Mouse (Mus musculus) heart, postnatal 4 days (tissue): ENCODE measurements around the gene Pde7b. TPM values are rescaled to one million over a fixed set of nuclear protein-coding genes. Genes with fewer than 3 reads are reported as not detected.
A peak's percentile ranks its signal among the peaks of the same experiment; 100 is the strongest.

Experiments used
- DNase-seq: peaks from one replicate; pipeline ENCODE4 v3.0.0; 2021
- total RNA-seq, 2 experiments: library from RNA; stranded (reverse); gene quantifications; 2 replicates each; pipeline ENCODE4 v1.2.3; 2021

Pde7b gene
- 10 to 100 TPM; 26.5 to 26.8 TPM for total RNA-seq

DNA sequence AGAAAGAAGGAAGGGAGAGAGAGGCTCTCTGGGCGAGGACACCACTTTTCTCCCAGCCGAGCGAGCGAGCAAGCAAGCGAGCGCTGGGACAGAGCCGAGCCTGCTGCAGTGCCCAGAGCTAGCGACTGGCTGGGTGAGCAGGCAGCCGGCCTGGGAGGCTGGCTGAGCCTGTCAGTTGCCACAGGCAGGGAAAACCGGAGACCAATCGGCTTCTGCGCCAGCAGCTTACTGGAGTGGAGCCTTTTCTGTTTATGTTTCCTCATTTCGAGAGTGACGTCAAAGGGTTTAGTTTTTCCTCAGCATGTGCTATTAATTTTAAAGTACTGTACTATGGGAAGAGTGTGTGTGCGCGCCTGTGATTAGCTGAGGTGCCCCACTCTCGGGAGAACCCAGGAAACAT lies at the start of gene Pde7b:
Pde7b (minus strand) TSS at position 173 of the 400 bp plus-strand sequence.
- peak; percentile 87 for DNase-seq

DNA sequence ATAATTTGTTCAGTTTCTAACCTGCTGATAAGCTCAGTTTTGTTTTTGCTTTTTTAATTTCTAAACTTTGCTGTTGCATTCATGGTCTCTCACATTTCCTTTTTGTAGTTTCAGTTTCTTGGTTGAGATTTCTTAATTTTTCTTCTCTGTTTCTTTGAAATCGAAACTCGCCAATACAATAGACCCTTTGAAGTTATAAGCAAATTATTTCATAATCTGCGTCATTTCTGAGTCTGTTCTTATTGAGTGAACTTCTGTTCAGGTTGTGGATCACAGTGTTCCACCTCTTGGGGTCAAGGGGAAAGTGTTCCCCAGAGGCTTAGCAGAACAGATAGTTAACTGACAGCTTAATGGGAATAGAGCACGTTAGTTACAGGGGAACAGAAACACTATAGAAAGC lies 47.2 kb upstream of the Pde7b start:
- no peak for DNase-seq

DNA sequence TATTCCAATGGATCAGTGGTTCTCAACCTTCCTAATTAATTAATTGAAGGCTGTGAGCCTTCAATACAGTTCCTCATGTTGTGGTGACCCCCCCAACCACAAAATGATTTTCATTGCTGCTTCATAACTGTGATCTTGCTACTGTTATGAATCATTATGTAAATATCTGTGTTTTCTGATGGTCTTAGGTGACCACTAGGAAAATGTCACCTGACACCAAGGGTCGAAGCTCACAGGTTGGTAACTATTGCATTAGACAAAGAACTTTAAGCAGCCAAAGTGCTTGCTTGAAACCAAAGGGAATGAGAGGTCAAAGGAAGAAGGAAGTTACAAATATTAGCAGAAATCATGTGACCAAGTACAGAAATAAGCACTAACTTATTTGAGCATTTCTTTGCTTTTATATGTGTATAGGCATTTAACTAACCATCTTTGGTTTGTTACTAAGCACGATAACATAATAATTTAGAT lies 45.6 kb upstream of the Pde7b start:
- DNase-seq, result no peak

DNA sequence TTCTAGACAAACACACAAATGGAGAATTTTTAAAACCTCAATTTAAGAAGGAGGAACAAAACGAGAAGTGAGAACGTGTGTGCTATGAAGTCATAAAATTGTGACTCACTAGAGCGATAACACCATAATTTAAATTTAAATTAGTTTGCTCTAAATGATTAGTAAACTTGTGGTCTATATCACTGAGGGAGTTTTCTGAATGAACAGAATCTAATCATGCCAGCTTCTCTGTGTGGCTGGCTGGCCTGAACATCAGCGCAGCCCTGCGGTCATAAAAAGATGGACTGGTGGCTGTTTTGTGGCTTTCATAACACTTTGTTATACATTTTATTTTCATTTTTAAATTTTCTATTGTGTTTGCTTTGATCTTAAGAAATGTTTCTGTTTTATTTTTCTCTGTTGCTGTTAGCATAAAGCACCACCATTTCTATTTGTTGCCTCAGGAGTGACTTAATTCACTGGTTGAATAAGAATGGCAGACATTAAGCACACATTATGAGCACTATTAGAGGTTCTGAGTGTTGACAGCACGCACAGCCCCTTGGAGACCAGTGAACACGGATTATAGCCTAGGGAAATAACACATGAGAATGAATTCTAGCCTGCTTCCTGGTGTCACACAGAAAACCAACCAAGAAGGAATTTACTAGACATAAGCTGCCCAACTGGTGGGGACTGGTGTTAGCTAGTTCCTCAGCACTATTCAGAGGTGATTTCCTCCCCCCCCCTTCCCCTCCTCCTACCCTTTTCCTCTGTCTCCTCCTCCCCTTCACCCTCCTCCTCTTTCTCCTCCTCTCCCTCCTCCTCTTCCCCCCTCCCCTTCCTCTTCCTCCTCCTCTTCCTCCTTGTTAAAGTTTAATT lies 44.9 kb upstream of the Pde7b start:
- DNase-seq, result no peak

DNA sequence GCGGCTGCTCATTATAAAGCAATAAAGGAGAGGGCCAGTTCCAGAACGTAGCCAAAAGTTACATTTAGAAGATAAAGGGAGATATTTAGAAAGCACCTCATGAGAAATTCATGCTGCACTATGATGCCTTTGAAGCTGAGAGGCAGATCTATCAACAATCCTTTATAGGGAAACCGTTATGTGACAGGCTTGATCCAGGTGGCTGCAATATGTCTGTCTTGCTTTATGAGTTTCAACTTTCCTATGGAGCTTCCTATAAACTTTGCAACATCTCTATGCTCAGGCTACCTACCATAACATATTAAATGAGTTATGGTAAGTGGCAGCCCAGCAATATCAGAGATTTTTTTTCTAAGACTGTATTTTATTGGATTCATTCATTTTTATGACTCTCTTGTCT lies 39.5 kb upstream of the Pde7b start:
- DNase-seq, result no peak

DNA sequence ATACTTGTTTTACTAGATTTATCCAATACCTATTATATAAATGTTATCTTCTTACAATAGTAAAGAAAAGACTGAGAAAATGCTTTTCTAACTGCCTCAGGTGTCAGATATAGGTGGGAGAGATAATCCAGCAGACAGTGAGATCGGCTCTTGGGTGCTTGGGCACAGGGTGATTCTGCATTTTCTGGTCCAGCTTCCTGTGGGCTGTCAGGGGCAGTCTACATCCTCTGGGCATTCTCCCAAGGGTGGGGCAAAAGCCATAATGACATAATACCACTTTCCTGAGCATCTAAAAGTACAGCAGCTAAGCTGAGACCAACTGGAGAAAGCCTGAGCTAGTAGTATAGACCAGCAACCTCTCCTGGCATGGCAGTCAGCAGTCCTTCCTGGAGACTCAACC lies 34.1 kb upstream of the Pde7b start:
- no peak for DNase-seq

DNA sequence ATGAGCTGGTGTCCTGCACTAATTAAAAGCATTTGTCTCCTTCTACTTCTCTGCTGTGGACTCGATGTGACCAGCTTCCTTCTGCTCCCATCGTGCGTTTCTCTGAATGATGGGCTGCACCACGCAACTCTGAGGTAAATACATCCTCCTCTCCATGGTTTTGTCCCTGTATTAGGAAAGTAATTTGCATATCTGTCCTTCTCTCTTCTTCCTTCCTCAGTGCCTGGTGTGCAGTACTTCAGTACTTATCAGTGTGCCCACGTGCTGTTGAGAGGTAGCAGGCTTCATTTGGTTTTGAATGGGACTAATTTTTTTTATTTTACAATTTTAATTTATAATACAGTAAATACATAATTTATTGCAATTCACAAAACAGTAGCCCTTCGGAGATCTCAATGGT lies 33.4 kb upstream of the Pde7b start:
- DNase-seq, result no peak

DNA sequence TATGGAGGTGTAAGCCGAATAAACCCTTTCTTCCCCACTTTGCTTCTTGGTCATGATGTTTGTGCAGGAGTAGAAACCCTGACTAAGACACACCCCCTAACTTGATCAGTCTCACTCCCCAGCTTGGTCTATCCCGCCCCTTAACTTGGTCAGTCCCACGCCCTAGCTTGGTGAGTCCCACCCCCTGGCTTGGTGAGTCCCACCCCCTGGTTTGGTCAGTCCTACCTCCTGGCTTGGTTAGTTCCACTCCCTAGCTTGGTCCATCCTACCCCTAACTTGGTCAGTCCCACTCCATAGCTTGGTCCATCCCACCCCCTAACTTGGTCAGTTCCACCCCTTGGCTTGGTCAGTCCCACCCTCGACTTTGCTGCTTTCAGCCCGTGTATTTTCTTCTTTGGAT lies 31.3 kb upstream of the Pde7b start:
- DNase-seq, result no peak

DNA sequence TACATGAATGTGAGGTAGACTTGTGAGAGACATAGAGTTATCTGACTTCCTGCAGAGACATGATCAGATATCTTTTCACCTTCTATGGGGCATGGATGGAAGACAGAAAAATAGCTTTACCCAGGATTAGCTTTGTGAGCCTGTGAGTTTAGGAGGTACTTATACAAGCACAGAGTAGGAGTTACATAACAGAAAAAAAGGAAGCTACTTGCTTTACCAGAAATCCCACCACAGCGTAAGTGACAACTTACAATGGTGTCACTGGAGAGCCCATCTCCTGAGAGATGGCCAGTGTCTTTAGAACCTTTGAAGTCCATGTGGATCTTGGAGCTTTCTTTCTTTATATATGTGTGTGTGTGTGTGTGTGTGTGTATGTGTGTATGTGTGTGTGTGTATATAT lies 28.0 kb upstream of the Pde7b start:
- no peak for DNase-seq

DNA sequence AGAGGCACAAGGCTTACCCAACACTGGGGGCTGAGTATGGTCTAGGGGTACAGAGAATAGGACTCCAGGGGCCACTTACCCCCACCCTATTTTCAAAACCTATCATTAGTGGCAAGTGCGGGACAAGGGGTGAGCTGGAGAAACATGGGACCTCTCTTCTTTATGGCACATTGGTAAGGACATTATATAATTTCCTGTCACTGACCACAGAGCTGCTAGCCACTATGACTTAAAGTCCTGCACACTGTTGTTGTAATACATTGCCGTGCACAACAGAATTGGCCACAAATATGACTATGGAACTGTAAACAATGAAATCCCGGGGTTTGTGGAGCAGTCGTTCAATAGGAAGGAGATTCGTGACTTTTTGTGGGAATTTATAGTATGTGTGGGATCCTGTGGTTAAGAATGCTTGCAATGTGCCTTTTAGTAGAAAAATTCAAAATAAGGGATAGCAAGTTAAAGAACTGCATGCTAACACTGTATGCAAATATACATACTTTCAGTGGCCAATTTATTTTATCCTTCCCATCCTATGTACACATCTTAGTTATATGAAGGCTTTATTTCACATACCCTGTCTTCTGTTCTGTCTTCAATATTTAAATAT lies 25.9 kb upstream of the Pde7b start:
- no peak for DNase-seq

DNA sequence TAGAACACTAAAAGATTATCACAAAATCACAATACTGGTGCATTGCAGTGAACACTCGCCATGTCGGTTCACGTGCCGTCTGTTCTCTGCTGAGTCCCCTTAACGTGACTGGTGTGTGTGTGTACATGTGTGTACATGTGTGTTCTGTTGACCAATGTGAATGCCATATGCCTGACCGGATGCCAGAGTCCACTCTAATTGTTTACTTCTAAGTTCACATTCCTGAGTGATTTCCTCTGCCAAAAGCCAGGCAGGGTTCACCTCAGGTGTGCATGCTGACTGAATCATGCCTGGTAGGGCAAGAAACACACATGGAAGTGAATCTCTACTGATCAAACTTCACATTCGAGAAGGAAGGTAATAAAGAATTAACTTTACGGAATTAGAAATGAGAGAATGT lies 24.1 kb upstream of the Pde7b start:
- DNase-seq, result no peak

DNA sequence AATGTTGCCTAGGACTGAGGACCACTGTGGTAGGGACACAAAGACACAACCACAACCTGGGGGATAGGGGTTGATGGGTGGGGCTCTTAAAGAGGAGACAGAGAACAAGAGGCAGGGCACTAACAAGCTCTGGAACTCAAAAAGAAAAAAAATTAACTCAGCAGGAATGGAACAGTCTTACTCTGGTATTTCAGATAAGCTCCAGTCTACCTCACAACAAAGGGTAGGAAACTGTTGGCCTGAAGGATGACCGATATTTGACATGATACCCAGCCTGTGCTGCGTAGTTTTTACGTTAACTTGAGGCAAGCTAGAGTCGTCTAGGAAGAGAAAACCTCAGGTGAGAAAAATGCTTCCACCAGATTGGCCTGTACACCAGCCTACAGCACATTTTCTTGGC lies 22.4 kb upstream of the Pde7b start:
- no peak for DNase-seq

DNA sequence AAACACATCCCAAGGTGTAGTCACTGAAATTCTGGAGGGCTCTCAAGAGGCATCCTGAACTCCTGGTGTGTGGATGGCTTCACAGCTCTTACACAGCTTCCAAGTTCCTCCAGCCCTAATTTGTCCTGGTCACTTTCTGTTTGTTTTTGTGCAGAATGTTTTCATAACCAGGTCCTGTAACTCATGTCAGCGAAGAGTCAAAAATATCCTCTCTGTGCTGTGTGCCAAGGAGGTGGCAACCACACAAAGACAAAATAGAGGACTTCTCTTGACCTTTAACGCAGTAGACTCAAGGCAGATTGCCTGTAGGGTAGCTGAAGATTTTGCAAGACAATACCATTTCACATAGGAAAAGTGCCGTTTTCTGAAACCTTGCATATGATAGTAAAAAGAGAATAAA lies 14.9 kb upstream of the Pde7b start:
- DNase-seq, result no peak

DNA sequence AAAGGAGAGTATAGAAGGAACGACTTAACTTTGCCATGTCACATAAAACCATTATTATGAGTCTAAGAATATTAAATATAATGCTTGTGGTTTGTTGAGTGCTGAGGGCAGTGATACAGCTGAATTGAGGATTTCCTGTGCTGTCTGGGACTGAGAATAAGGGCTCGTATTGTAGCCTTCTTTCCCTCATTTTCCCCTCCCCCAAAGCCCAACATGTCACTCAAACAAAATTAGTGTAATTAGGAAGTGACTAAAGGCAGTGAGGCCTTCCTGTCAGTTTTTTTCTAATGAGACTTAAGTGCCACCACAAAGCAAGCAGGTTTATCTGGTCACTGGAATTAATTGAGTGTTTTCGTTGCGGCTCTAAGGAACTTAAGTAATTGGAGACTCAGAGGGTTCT lies 12.3 kb upstream of the Pde7b start:
- no peak for DNase-seq

DNA sequence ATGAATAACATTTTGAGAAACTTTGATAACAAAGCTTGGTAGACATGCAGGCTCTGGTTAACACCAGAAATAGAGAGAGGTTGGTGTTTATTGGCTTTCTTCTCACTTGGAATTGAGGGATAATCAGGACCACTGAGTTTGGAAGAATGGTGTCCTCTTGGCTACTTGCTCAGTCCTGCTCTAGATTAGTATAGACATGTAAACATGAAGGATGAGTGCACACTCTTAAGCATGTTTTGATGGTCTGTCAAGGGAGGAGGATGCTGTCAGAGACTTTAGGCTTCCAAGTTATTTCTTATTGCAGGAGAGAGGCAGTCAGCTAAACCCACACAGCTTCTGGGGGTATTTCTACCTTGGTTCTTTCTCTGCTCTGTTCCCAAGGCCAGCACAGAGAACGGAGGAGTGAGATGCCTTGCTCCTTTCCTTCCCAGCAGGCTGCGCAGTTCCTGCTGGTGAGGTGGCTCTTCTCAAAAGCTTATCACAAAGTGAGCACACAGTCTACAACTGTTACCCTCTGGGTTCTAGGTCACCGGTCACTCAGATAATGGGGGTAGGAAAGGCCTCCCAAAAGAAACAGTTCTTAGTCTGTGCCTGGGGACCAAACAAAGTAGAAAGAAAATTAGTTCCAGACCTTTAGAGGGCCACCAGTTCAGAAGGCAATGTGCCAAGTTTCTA lies 11.0 kb upstream of the Pde7b start:
- DNase-seq, result no peak

DNA sequence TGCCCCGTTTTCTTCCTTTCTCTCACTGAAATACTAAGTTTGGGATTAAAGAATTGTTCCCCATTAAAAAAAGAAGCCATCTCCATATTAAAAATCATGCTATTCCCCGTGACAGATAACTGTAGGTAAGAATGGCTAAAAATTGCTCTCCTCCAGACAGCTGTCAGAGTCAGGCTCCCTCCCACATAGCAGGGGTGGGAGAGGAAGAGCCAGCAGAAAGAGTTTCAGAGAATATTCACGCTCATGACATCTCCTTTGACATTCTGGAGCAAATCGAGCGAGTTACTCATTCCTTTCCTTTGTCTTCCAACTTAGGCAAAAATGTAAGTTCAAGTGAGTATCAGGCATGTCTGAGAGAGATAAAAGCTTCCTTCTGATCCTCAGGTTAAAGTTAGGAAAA lies 8.7 kb upstream of the Pde7b start:
- DNase-seq, result no peak

DNA sequence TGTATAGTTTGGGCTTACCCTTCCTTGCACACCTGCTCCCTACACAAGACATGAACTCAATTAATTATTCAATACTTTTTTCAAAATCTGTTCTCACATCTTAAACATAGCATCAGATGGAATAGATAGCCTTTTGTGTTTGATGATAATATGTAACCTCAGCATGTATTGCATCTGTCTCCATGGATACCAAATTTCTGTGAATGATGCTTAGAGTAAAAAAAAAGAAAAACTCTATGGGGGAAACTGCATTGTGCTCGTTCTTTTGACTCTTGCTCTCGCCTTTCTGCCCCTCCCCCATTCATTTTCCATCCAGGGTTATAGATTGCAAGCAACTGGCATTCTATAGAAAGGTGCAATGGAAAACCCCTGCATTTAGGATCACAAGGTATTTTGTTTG lies 7.3 kb upstream of the Pde7b start:
- no peak for DNase-seq

DNA sequence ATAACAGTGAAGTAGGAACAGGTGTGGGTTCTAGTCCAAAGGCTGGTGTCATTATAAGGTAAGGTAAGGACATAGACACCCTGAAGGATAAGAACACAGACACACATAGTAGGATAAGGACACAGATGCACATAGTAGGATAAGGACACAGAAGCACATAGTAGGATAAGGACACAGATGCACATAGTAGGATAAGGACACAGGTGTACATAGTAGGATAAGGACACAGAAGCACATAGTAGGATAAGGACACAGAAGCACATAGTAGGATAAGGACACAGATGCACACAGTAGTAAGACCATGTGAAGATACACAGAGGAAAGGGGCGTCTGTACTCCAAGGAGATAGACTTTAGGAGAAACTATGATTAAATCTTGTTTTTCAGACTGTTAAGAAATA lies 5.2 kb upstream of the Pde7b start:
- DNase-seq, result no peak

DNA sequence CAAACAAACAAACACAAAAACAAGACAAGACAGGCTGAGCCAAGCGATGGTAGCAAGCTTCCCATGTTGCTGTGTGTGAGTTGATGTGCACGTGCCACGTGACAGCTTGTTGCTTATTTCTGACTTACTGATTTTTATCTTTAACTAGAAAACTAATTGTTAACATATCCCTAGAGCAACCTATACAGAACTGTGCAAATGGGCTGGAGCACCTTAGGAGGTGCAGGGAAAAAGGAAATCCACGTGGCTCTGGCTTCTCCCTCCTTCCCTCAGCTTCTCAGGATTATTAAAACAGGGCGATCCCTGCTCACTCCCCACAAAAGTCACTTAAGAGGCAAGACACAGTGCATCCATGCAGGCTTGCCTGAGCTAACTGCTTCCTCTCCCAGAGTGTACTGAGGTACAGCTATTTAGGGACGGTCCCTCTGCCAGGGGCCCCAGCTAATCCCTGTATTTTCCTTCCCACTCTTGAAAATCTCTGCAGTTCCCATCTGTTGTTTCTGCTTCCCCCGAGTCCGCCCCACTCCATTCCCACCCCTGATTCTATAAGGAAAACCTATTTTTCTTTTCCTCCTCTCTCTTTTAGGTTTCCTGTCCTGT lies 606 bp upstream of the Pde7b start:
- DNase-seq, result no peak

DNA sequence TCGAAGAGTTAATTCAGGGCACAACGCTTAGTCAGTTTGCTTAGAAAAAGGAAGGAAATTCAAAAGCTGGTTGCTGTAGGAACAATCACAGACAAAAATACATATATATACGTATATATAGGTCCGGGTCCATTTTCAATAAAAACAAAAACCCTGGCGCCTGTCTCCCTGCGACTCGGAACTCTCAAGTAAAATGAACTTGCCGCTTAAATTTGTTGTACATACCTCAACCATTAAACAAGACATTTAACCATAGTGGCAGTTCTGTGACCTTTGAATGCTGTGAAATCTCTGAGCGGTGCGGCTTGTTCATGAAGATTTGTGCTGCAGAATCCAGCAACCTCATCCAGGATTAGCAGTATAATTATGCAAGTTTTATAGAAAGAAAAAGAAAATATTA lies 427 bp downstream of the Pde7b start:
- no peak for DNase-seq

DNA sequence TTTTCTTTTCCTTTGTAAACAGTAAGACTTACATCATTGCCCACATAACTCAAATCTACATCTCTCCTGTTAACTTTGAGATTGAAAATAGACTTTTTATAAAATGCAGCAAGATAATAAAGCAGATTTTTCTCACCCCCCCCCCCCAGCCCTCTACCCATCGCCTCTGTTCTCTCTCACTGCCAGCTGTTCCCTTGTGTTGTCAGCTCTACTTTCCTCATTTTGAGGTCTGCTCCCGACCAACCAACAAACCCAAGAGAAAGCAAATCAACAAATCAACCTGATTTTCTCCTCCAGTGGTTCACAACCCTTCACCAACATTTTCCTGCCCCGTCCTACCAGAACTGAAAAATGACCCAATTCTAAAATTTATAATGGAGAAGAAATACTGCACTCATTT lies 916 bp downstream of the Pde7b start:
- no peak for DNase-seq

DNA sequence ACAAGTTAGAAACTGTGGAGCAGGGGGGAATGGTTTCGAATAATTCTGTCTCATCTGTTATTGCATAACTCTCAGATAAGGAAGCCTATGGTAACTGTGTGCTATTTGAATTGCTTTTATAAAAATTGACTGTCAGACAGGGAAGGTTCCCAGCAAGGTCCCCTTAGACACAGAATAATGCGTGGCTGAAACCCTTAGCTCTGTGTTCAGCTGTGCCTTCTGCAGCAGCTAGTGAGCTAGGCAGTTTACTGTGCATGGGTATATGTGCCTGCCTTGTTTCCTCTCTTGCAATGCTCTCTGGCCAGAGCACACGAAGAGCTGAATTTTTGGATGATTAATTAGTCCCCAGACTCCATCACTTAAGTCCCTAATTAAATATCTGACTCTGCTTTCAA lies 1.4 kb downstream of the Pde7b start:
- DNase-seq, result no peak
